Mouse (Mus musculus) telencephalon, adult 2 months (tissue): Measurements from ENCODE around the gene Gm13306.
"Not testable (repeated sequence)": the region's sequence is repeated elsewhere in the genome, so short reads cannot be mapped to it uniquely, and the experiment has no call there.

Experiments used
- DNase-seq: peaks from one replicate; pipeline ENCODE4 v3.0.0-alpha.2; 2011; ENCODE audit warnings: low read depth, low spot score

The Gm13306 gene

DNA sequence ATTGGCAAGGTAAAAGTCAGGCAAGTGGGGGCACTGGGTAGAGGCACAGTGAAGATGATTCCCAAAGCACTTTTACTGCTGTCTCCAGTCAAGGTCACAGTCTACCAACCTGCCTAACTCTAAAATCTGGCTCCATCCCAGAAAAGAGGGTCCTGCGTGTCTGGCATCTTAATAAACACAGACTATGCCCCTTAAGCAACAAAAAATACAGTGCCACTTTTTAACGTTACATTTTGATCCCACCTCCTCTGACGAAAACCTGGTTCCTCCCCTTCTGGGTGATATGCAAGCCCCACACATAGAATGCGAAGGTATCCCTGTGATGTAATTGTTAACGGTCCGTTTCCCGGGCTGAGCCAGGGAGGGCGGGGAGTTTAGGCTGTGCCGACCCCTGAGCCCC lies at the start of gene Gm13306:
TSS of gene Gm13306 (plus strand) at position 301 of the 400 bp plus-strand sequence.
- not testable (repeated sequence) for DNase-seq

DNA sequence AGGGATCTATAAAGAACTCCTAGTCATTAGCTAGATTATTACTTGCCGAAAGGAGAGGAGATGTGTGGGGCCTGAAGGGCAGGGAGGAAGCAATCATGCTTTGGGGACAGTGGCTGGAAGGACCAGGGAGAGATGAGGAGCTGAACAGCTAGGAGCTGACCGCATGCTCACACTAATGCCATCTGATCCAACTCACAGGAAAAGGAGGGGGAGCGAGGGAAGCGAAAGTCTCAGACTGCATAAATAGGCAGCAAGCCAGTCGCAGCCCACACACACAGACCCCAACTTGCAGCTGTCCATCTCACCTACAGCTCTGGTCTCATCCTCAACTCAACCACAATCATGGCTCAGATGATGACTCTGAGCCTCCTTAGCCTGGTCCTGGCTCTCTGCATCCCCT lies 38.7 kb upstream of the Gm13306 start, which contains the start of gene Gm13304:
TSS of gene Gm13304 (plus strand) at position 301 of the 400 bp plus-strand sequence.
- not testable (repeated sequence) for DNase-seq

GRCm38 (mm10) chr4:42168503-42168902 lies 15.3 kb downstream of the Gm13306 start, which contains the start of gene Gm13305:
Gene Gm13305 (minus strand): TSS chr4:42168603.
- not testable (repeated sequence) for DNase-seq

DNA sequence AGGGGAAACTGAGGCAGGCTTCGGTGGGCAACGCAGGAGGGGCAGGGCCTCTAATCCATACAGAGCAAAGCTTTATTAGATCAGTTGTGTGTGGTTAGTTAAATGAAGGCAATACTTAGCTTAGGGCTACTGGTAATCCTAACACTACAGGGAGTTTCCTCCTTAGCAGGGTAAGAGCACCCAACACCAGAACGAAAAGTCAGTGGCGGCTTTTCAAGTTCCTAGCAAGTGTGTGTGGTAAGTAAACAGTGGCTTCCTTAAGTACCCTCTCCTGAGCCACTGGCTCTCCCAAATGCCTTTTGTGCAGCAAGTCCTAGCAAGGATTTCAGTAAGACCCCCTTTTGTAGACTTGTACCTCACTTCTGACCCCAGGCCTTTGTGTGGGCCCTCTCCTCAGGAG lies 25.0 kb downstream of the Gm13306 start:
- DNase-seq, result not testable (repeated sequence)

GRCm38 (mm10) chr4:42183234-42184197 lies 30.3 kb downstream of the Gm13306 start:
- DNase-seq, result not testable (repeated sequence)

DNA sequence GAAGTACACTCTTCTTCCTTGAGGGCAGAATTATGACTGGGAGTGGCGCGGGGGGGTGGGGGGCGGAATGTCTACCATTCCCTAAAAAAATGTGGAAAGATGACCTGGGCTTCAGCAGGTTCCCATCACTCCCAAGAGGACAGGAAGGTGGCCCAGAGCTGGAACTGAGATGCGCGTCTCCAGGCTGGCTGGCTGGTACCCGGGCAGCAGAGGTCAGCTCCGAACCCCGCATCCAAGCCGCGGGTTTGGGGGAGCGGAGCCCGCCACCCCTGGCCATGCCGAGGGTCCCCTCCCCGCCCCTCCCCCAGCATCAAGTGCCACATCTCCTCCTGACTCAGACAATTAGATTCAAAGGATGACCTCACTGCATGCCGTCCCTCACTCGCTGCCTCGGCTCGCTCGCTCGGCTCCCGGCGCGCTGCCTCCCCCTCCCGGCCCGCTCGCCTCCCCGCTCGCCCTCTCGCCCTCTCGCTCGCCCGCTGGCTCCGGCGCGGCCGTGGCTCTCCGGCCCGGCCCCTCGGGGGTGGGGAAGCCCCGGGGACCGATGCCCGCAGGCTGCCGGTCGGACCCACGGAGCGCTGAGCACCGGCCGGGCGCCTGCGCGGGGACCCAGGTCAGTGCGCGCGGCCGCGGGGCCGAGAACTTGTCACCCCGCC lies 31.2 kb downstream of the Gm13306 start:
- not testable (repeated sequence) for DNase-seq

GRCm38 (mm10) chr4:42184980-42185372 lies 31.7 kb downstream of the Gm13306 start:
- DNase-seq, result not testable (repeated sequence)
